Mouse (Mus musculus) liver, postnatal 0 days (tissue): ENCODE measurements at regions not wholly inside any gene's neighbourhood (a gene's known extent, or its start where the extent isn't known, plus 50 kb on each side); places are given as distances from the start of the nearest gene placed in this dataset.

Source experiments
- CTCF ChIP-seq: sonication (generic); IDR thresholded peaks from 2 replicates; pipeline ENCODE4 v1.5.1; 2016; ENCODE audit warnings: antibody characterized with exemption, low read depth
- EP300 ChIP-seq: IDR thresholded peaks from 2 replicates; pipeline ENCODE4 v1.6.1; 2016; ENCODE audit warnings: antibody characterized with exemption, low read depth, mild to moderate bottlenecking

DNA sequence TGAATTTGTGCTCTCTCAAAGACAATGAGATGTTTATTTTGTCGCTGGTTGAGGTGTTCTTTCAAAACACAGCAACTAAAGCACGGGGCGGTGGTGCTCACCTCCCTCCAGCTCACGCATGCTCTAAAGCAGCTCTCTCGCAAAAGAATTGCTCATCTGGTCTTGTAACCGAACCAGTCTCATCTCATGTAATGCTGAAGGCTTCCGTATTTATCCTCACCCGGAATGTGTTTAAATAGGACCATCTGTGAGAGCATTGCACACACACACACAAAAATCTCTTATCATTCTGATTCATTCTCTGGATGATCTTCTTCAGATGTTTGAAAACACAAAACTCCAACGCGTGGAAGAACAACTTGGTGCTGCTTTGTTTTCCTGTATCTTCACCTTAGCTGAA lies 138.4 kb downstream of the Irs2 start:
- TF ChIP-seq CTCF (no peak), EP300 (no peak)
